8 mouse cellular contexts compared by ENCODE assay signal in the genomic region with DNA sequence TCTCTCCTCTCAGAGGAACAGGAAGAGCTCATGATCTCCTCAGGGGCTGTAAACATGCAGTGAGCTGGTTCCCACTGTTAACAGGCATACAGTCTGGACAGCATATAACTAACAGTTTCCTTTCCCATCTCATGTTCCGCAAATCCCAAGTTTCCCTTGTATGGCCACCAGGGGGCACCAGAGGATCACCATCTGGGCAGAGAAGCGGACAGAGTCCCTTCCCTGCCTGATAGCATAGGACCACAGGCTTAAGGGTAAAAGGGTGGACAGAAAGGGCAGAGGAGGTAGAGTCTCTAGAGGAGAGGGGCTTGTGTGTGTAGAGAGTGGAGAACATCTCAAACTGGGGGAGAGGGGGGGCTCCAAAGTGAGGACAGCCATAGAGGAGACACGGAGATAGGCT.
DNase-seq lines count a peak whose midpoint lies in the region; ATAC-seq and TF ChIP-seq lines count a peak whose summit lies in the region.

No protein-coding gene starts in this region.

- no peaks in the 10 kb centered on the region for H3K27me3 ChIP-seq in forebrain, embryonic 14.5 days (replicated peaks; ENCODE audit: control insufficient read depth, insufficient read depth, low read length)
- peaks cover 26% of the 10 kb centered on the region for H3K27me3 ChIP-seq in lung, embryonic 14.5 days (ENCODE audit: insufficient read depth, low read length)

- WGBS in forebrain, embryonic 14.5 days = 19% methylated on average over 3 of the region's 3 CpGs
- 10% methylated on average over 3 of the region's 3 CpGs for WGBS in lung, embryonic 14.5 days

- peak; percentile 54 for ATAC-seq in forebrain, embryonic 14.5 days
- ATAC-seq in hematopoietic stem cell, adult 5-6 weeks (replicated peaks in 1 of 2; ENCODE audit: insufficient read depth in 1 of 2, low FRiP score in 2 of 2, low TSS enrichment in 1 of 2, low read depth in 1 of 2, poor library complexity in 2 of 2, severe bottlenecking in 2 of 2) = peak; percentile 39 to 84; a peak in 3 of 4 replicates
- ATAC-seq in lung, embryonic 14.5 days (ENCODE audit: insufficient read depth) = peak; percentile 42

- no peak overlapping the region for H3K27ac ChIP-seq in ES-E14 (ENCODE audit: insufficient read depth, low read depth, low read length, poor library complexity, severe bottlenecking)
- no peak overlapping the region for H3K27ac ChIP-seq in forebrain, embryonic 14.5 days (ENCODE audit: low read depth, low read length)
- no peak overlapping the region for H3K27ac ChIP-seq in layer of hippocampus, adult 2 months
- no peak overlapping the region for H3K27ac ChIP-seq in lung, embryonic 14.5 days (ENCODE audit: low read depth)

- H3K9me3 ChIP-seq in ES-E14 (ENCODE audit: control insufficient read depth, insufficient read depth, low read depth, low read length) = no peaks in the 10 kb centered on the region
- no peaks in the 10 kb centered on the region for H3K9me3 ChIP-seq in forebrain, embryonic 14.5 days (replicated peaks; ENCODE audit: control insufficient read depth, low read length)
- no peaks in the 10 kb centered on the region for H3K9me3 ChIP-seq in lung, embryonic 14.5 days (ENCODE audit: low read depth, low read length)

- H3K9ac ChIP-seq in ES-E14 (ENCODE audit: insufficient read depth, low read depth, low read length, poor library complexity, severe bottlenecking) = no peak overlapping the region
- no peak overlapping the region for H3K9ac ChIP-seq in forebrain, embryonic 14.5 days (ENCODE audit: low read length)
- no peak overlapping the region for H3K9ac ChIP-seq in lung, embryonic 14.5 days

- peak; percentile 84 for DNase-seq in ES-E14 (ENCODE audit: low read depth, low spot score)
- DNase-seq in cerebellum, adult 11 months = peak; percentile 90
- DNase-seq in forebrain, embryonic 14.5 days (ENCODE audit: low spot score) = peak; percentile 93
- peak; percentile 85 to 94 for DNase-seq in layer of hippocampus, adult 2 months (ENCODE audit: low spot score in 2 of 2)
- DNase-seq in lung, embryonic 14.5 days = peak; percentile 96
- DNase-seq in ovary, adult 18-20 months (ENCODE audit: low spot score) = peak; percentile 65
- peak; percentile 35 to 51 for DNase-seq in thymus, adult 18-20 months

- H3K36me3 ChIP-seq in ES-E14 (ENCODE audit: control insufficient read depth, insufficient read depth, low read length, poor library complexity, severe bottlenecking) = peaks cover 7% of the 10 kb centered on the region; the same call in 1 of the 2 replicates
- H3K36me3 ChIP-seq in forebrain, embryonic 14.5 days (ENCODE audit: control insufficient read depth, insufficient read depth, low read length) = no peaks in the 10 kb centered on the region
- H3K36me3 ChIP-seq in lung, embryonic 14.5 days (ENCODE audit: insufficient read depth) = no peaks in the 10 kb centered on the region

- in situ Hi-C loops in ES-E14 (cut with MboI; ENCODE audit: low sequenced_read_pairs in 2 of 2, unreplicated experiment in 2 of 2) = loop anchor here in 1 of 2 experiments (10.0 kb wide), 2 partner anchors 105 to 215 kb away; no protein-coding TSS in a partner anchor

- H3K4me1 ChIP-seq in ES-E14 (ENCODE audit: control insufficient read depth in 2 of 2, insufficient read depth in 2 of 2, low read length in 2 of 2, poor library complexity in 1 of 2) = peaks cover 0 to 35% of the 10 kb centered on the region in 2 experiments; a peak in 2 of 4 replicates
- H3K4me1 ChIP-seq in forebrain, embryonic 14.5 days (ENCODE audit: control insufficient read depth, insufficient read depth, low read length) = peaks cover 5% of the 10 kb centered on the region; the same call in 1 of the 2 replicates
- H3K4me1 ChIP-seq in lung, embryonic 14.5 days (ENCODE audit: insufficient read depth) = no peaks in the 10 kb centered on the region

- no peak overlapping the region for H3K4me3 ChIP-seq in ES-E14 (ENCODE audit: insufficient read depth in 1 of 2, low read depth in 1 of 2, low read length in 2 of 2, poor library complexity in 1 of 2, severe bottlenecking in 1 of 2)
- no peak overlapping the region for H3K4me3 ChIP-seq in forebrain, embryonic 14.5 days (ENCODE audit: low read depth, low read length)
- no peak overlapping the region for H3K4me3 ChIP-seq in layer of hippocampus, adult 2 months
- no peak overlapping the region for H3K4me3 ChIP-seq in lung, embryonic 14.5 days (ENCODE audit: low read depth, low read length)

- peak; percentile 93 for TF ChIP-seq CTCF in layer of hippocampus, adult 2 months (conservative IDR thresholded peaks at IDR 0.05)
- TF ChIP-seq CTCF in lung, embryonic 14.5 days (IDR thresholded peaks at IDR 0.05; ENCODE audit: low read depth) = peak; percentile 99

- H3K4me2 ChIP-seq in forebrain, embryonic 14.5 days (ENCODE audit: low read length) = no peak overlapping the region
- no peak overlapping the region for H3K4me2 ChIP-seq in lung, embryonic 14.5 days

TF ChIP-seq in ES-E14, 5 proteins besides CTCF, POLR2A, EP300 and RAD21:
- no peak for TF ChIP-seq HCFC1 (IDR thresholded peaks at IDR 0.05; ENCODE audit: borderline replicate concordance, insufficient read depth, low read length)
- peak; percentile 98 for TF ChIP-seq ZC3H11A (IDR thresholded peaks at IDR 0.05; ENCODE audit: borderline replicate concordance, low read depth, low read length)
- no peak for TF ChIP-seq ZNF384 (IDR thresholded peaks at IDR 0.05; ENCODE audit: low read depth, low read length)
- no peak for TF ChIP-seq MAFK (IDR thresholded peaks at IDR 0.05; ENCODE audit: insufficient read depth, low read depth, low read length)
- TF ChIP-seq CHD2 (IDR thresholded peaks at IDR 0.05; ENCODE audit: low read depth, low read length) = no peak

Comparison
In these comparisons a context has a peak if more than half of its experiments do, and no peak if none do; other contexts are left out.
1. DNase-seq: peak in every context shown above with its lines; median percentile 96 in lung, embryonic 14.5 days; 93 in forebrain, embryonic 14.5 days; 90 in cerebellum, adult 11 months; 90 in layer of hippocampus, adult 2 months; 84 in ES-E14; 65 in ovary, adult 18-20 months; 43 in thymus, adult 18-20 months.